Mouse (Mus musculus) gastrocnemius, postnatal 10 days (tissue): ENCODE measurements around the gene Nom1. TPM values are rescaled to one million over a fixed set of nuclear protein-coding genes. Genes with fewer than 3 reads are reported as not detected.

Experiments
- total RNA-seq, 2 experiments: library from RNA; stranded (reverse); gene quantifications; 2 replicates each; pipeline ENCODE4 v1.2.3; 2021

Gene Nom1
- total RNA-seq, 2 experiments from 2014 or later = 11.8 to 13.6 TPM

Other genes starting within 250 kb of the Nom1 start
- under 1 TPM in 1 of 2 experiments, not detected in 1; 0.84 TPM for gene Rnf32, start 238.7 kb upstream of the Nom1 start, total RNA-seq
- 10 to 100 TPM in 1 of 2 experiments, 1 to 10 TPM in 1; 9.5 to 11.4 TPM for gene Lmbr1, start 56.3 kb upstream of the Nom1 start, total RNA-seq
- not detected for gene Mnx1, start 43.8 kb downstream of the Nom1 start, total RNA-seq
- 10 to 100 TPM; 32.7 to 35.0 TPM for gene Ube3c, start 134.6 kb downstream of the Nom1 start, total RNA-seq